Mouse (Mus musculus) megakaryocyte, embryonic 14.5 days (primary cell): ENCODE results near the gene Npas3.

Source experiments
- FLI1 ChIP-seq: IDR thresholded peaks from 2 replicates; pipeline ENCODE4 v1.6.1; 2012; ENCODE audit warnings: low read length, inconsistent platforms, mixed read lengths
- GATA1 ChIP-seq: IDR thresholded peaks from 3 replicates; pipeline ENCODE4 v1.6.1; 2012; ENCODE audit warnings: mixed read lengths, low read length, inconsistent platforms, borderline replicate concordance

- TF ChIP-seq FLI1, result no peak
- TF ChIP-seq GATA1, result no peak
Observed at GRCm38 (mm10) chr12:53695324-53695723, 446.8 kb downstream of the Npas3 start.
